Mouse (Mus musculus): ENCODE data around the gene Actbl2. TPM values are rescaled to one million over a fixed set of nuclear protein-coding genes. Genes with fewer than 3 reads are reported as not detected.

Actbl2 gene
- polyA plus RNA-seq, 1 experiment from 2014 or later: not detected

DNA sequence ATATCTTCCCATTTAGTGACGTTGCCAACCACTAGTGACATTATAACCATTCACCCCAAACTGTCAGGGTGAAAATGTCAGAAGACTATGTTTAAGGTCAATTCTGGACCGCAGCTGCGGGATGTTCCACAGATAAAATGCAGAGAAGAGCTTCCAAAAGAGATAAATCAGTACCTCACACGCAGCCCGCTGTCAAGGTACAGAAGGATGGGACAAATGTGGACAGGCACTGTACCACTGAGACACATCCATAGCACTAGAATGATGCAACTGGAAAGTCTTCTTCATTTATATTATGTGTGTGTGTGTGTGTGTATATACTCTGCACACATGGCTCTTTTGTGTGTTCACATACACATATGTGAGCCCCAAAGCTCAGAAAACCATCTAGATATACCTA, 49.9 kb downstream of the Actbl2 start:
- no peak overlapping the region for H3K27ac ChIP-seq
- H3K9me3 ChIP-seq: no peaks in the 10 kb centered on the region
- no peak overlapping the region for H3K4me2 ChIP-seq
- no peak for ATAC-seq (ENCODE audit: insufficient number of reproducible peaks, insufficient read depth, low FRiP score, low TSS enrichment, low read depth)
- H3K4me1 ChIP-seq: no peaks in the 10 kb centered on the region
- no peak overlapping the region for H3K4me3 ChIP-seq
- no peak overlapping the region for H3K9ac ChIP-seq
- 91% methylated on average over 5 of the region's 5 CpGs for WGBS
- no peaks in the 10 kb centered on the region for H3K36me3 ChIP-seq
- no peaks in the 10 kb centered on the region for H3K27me3 ChIP-seq

Other genes starting within 250 kb of the Actbl2 start
- 101 and 110 TPM in 2 replicates for gene Gpbp1, start 235.1 kb downstream of the Actbl2 start, polyA plus RNA-seq (2015; fragmentation: Nextera tagmentation; extraction: Ambion mirVana)